Mouse (Mus musculus) heart, embryonic 14.5 days (tissue): ENCODE measurements around the gene Cd81. TPM values are rescaled to one million over a fixed set of nuclear protein-coding genes. Genes with fewer than 3 reads are reported as not detected.

Experiments
- ATAC-seq: fragments of 200-750 bp; cut with Nextera tagmentation; 2 replicates; pipeline ENCODE4 v1.8.0; 2017; ENCODE audit warnings: low read depth, moderate TSS enrichment; ENCODE audit not compliant: insufficient number of reproducible peaks, insufficient read depth, low FRiP score
- H3K27ac ChIP-seq, 2 experiments: fragments of 200-500 bp in 1 of 2; fragments of 300-500 bp in 1 of 2; sonication (generic) in 1 of 2; replicated peaks in 1 of 2; 2 replicates each; pipeline ENCODE4 v1.5.1; 2012 to 2014; ENCODE audit warnings: low read depth in 2 of 2, low read length in 2 of 2, control low read depth in 1 of 2, mild to moderate bottlenecking in 1 of 2, mixed read lengths in 1 of 2; ENCODE audit not compliant: control insufficient read depth in 1 of 2, insufficient read depth in 1 of 2
- H3K27me3 ChIP-seq: fragments of 300-500 bp; sonication (generic); 2 replicates; pipeline ENCODE4 v1.6.1; 2014; ENCODE audit warnings: mild to moderate bottlenecking, low read length, control low read depth; ENCODE audit not compliant: control insufficient read depth, insufficient read depth
- H3K36me3 ChIP-seq: fragments of 300-500 bp; sonication (generic); 2 replicates; pipeline ENCODE4 v1.6.1; 2014; ENCODE audit warnings: mild to moderate bottlenecking, control low read depth, low read length, mixed read lengths; ENCODE audit not compliant: control insufficient read depth, insufficient read depth
- H3K4me1 ChIP-seq, 2 experiments: fragments of 200-500 bp in 1 of 2; fragments of 300-500 bp in 1 of 2; sonication (generic) in 1 of 2; 2 replicates each; pipeline ENCODE4 v1.6.1; 2012 to 2014; ENCODE audit warnings: low read length in 2 of 2, control low read depth in 1 of 2, mixed read lengths in 1 of 2; ENCODE audit not compliant: control insufficient read depth in 2 of 2, insufficient read depth in 2 of 2
- H3K4me2 ChIP-seq: fragments of 300-500 bp; sonication (generic); 2 replicates; pipeline ENCODE4 v1.6.1; 2014; ENCODE audit warnings: mild to moderate bottlenecking, low read length
- H3K4me3 ChIP-seq, 2 experiments: fragments of 200-500 bp in 1 of 2; fragments of 300-500 bp in 1 of 2; sonication (generic) in 1 of 2; 2 replicates each; pipeline ENCODE4 v1.5.1; 2012 to 2014; ENCODE audit warnings: low read length in 2 of 2, mild to moderate bottlenecking in 2 of 2, control low read depth in 1 of 2, low read depth in 1 of 2, moderate library complexity in 1 of 2; ENCODE audit not compliant: control insufficient read depth in 1 of 2, insufficient read depth in 1 of 2
- H3K9ac ChIP-seq: fragments of 300-500 bp; sonication (generic); 2 replicates; pipeline ENCODE4 v1.6.1; 2014; ENCODE audit warnings: mild to moderate bottlenecking, low read length
- H3K9me3 ChIP-seq: fragments of 300-500 bp; sonication (generic); 2 replicates; pipeline ENCODE4 v1.6.1; 2016; ENCODE audit warnings: low read length, control low read depth; ENCODE audit not compliant: control insufficient read depth
- whole genome bisulfite sequencing: fragments of 180-500 bp; shearing (Covaris S2); extraction: QIAGEN DNeasy Blood & Tissue Kit; methylation state at CpG from one replicate; pipeline ENCODE4 v1.1.7; 2014; 5-methylcytosine and 5-hydroxymethylcytosine counted together
- polyA plus RNA-seq: library from polyadenylated mRNA; unstranded; fragments of >200 nt; fragmentation: Nextera tagmentation; extraction: Ambion mirVana; gene quantifications from 2 replicates; pipeline ENCODE4 v1.2.1, GENCODE M21; 2014

The Cd81 gene
- polyA plus RNA-seq, 1 experiment from 2014 or later = 947 TPM

- Histone ChIP-seq H3K9ac (peak overlapping the region; percentile 92), H3K4me2 (peak overlapping the region; percentile 86), H3K27me3 (peaks cover 22% of the 10 kb centered on the region), H3K4me3 (peak overlapping the region in 1 of 2 experiments; percentile 72; a peak in 1 of 4 replicates), H3K36me3 (0 out of 2 replicates have a peak, but pooled peaks cover 3% of the 10 kb centered on the region), H3K4me1 (peaks cover 47 to 65% of the 10 kb centered on the region in 2 experiments), H3K9me3 (peaks cover 4% of the 10 kb centered on the region; the same call in 1 of the 2 replicates), H3K27ac (peak overlapping the region; percentile 94 to 99)
- WGBS = 69% methylated on average over 2 of the region's 3 CpGs
- ATAC-seq = no peak
Measured at GRCm38 (mm10) chr7:143109696-143110095, 57.2 kb downstream of the Cd81 start.

- ATAC-seq = no peak
- Histone ChIP-seq H3K4me3 (no peak overlapping the region), H3K4me1 (peaks cover 47 to 60% of the 10 kb centered on the region in 2 experiments), H3K9me3 (peaks cover 8% of the 10 kb centered on the region; the same call in 1 of the 2 replicates), H3K27ac (peak overlapping the region; percentile 94 to 99), H3K27me3 (peaks cover 21% of the 10 kb centered on the region), H3K9ac (peak overlapping the region; percentile 92), H3K4me2 (peak overlapping the region; percentile 86), H3K36me3 (0 out of 2 replicates have a peak, but pooled peaks cover 3% of the 10 kb centered on the region)
- 85% methylated on average over 1 of the region's 1 CpGs for WGBS
Measured at GRCm38 (mm10) chr7:143110803-143111202, 58.3 kb downstream of the Cd81 start.

- Histone ChIP-seq H3K27ac (peak overlapping the region; percentile 94 to 99), H3K9me3 (peaks cover 8% of the 10 kb centered on the region; the same call in 1 of the 2 replicates), H3K4me2 (peak overlapping the region; percentile 86), H3K9ac (peak overlapping the region; percentile 92; the same call in 1 of the 2 replicates), H3K27me3 (peaks cover 12% of the 10 kb centered on the region), H3K4me1 (peaks cover 46 to 55% of the 10 kb centered on the region in 2 experiments), H3K4me3 (no peak overlapping the region), H3K36me3 (0 out of 2 replicates have a peak, but pooled peaks cover 6% of the 10 kb centered on the region)
- 21% methylated on average over 4 of the region's 4 CpGs for WGBS
- peak; percentile 56 for ATAC-seq
Measured at GRCm38 (mm10) chr7:143111719-143112118, 59.2 kb downstream of the Cd81 start.

- no peak overlapping the region for H3K4me3 ChIP-seq
- H3K9ac ChIP-seq = peak overlapping the region; percentile 61
- H3K27ac ChIP-seq = peak overlapping the region; percentile 94 to 99
- H3K36me3 ChIP-seq = 0 out of 2 replicates have a peak, but pooled peaks cover 8% of the 10 kb centered on the region
- WGBS = 17% methylated on average over 1 of the region's 1 CpGs
- peak; percentile 84 for ATAC-seq
- H3K4me1 ChIP-seq = peaks cover 45 to 52% of the 10 kb centered on the region in 2 experiments
- H3K4me2 ChIP-seq = peak overlapping the region; percentile 44
- peaks cover 5% of the 10 kb centered on the region; the same call in 1 of the 2 replicates for H3K27me3 ChIP-seq
- H3K9me3 ChIP-seq = peaks cover 8% of the 10 kb centered on the region; the same call in 1 of the 2 replicates
Measured at GRCm38 (mm10) chr7:143112395-143112794, 59.9 kb downstream of the Cd81 start.

- no peak for ATAC-seq
- Histone ChIP-seq H3K27me3 (no peaks in the 10 kb centered on the region), H3K4me2 (no peak overlapping the region), H3K9ac (no peak overlapping the region), H3K9me3 (peaks cover 8% of the 10 kb centered on the region; the same call in 1 of the 2 replicates), H3K27ac (no peak overlapping the region), H3K36me3 (0 out of 2 replicates have a peak, but pooled peaks cover 8% of the 10 kb centered on the region), H3K4me3 (no peak overlapping the region), H3K4me1 (peaks cover 47 to 59% of the 10 kb centered on the region in 2 experiments)
Measured at GRCm38 (mm10) chr7:143114773-143115172, 62.2 kb downstream of the Cd81 start.

- H3K27ac ChIP-seq = no peak overlapping the region
- H3K9ac ChIP-seq = no peak overlapping the region
- WGBS = 85% methylated on average over 5 of the region's 5 CpGs
- H3K36me3 ChIP-seq = 0 out of 2 replicates have a peak, but pooled peaks cover 5% of the 10 kb centered on the region
- no peaks in the 10 kb centered on the region for H3K27me3 ChIP-seq
- no peak overlapping the region for H3K4me3 ChIP-seq
- ATAC-seq = no peak
- peaks cover 8% of the 10 kb centered on the region; the same call in 1 of the 2 replicates for H3K9me3 ChIP-seq
- H3K4me2 ChIP-seq = no peak overlapping the region
- peaks cover 47 to 59% of the 10 kb centered on the region in 2 experiments for H3K4me1 ChIP-seq
Measured at GRCm38 (mm10) chr7:143116521-143116920, 64.0 kb downstream of the Cd81 start.
